Mouse (Mus musculus) v-Abl transformed pro-B cells (cell line): Measurements from ENCODE around the gene Nt5c.
"Not testable (repeated sequence)": the region's sequence is repeated elsewhere in the genome, so short reads cannot be mapped to it uniquely, and the experiment has no call there.

Source experiments
- in situ Hi-C, 2 experiments: fragments of 400-800 bp; cut with MboI; formaldehyde crosslinking; loops; one replicate each; pipeline ENCODE4 v1.15.1; 2025; ENCODE audit not compliant: unreplicated experiment in 2 of 2

The Nt5c gene

DNA sequence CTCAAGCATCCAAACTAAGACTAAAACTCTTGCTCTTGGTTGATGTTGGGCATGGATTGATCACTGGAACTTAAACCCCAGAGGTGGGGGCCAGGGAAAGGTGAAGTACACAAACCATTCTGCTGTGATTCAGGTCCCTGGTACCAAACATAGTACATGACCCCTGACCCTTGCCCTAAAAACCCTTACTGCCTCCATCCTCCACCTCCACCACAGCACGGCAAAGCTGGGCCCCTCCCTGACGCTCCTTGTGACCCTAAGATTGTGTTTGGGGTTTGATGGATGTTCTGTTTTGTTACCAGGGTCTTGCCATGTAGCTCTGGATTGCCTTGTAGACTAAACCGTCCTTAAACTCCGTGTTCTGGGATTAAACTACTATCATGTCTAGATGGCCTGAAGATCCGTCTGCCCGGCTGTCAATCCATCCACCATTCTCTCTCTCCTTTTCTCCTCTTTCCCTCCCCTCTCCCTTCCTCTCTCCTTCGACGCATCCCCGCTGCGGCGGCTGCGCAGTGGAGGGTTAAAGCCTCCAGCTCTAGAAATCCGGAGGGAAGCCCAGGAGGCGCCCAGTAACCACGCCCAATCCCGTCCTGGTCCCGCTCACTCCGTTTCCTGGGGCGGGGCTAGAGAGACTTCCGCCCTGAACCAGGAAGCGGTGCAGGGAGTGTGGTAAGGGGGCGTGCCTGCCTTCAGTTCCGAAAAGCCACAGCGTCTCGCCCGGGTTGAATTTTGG lies 16.5 kb downstream of the Nt5c start, which contains the start of gene Armc7:
Armc7 (plus strand) TSS at position 643 of the 733 bp plus-strand sequence.
- in situ Hi-C loops = loop anchor here in 1 of 2 experiments (10.0 kb wide), 1 partner anchor 310 kb away; the partner anchor contains the start of gene Slc9a3r1

DNA sequence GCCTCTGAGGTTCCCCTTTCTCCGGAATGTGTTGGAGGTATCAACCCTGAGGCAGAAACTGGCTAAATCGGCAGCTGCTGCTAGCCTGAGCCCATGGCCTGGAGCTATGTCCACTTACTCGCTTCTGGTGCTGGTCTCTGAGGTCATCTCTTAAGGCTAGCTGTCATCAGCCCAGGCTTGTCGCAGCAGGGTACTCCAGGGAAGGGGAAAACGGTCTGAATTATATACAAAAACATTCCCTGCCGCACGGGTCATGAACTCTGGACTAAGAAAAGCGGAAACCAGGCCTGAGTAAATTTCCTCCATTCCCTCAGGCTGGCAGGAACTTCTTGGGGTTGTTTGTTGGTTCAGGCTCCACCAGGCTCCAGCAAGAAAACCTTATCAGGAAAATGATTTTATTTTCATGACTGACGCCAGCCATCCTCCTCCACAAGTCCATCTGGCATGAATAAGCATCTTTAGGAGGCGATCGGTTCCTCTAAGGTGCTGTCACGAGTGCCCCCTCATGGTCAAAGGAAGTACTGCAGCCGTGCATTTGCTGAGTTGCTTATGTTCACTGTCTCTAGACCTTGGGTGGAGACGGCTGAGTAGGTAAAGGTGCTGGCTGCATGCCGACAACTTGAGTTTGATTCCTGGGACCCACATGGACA lies 17.9 kb downstream of the Nt5c start:
- in situ Hi-C loops = loop anchor here (5.0 to 10.0 kb wide), 5 partner anchors 41 to 309 kb away; partner anchors contain the start of gene Slc9a3r1 (in 1 of the 2)

DNA sequence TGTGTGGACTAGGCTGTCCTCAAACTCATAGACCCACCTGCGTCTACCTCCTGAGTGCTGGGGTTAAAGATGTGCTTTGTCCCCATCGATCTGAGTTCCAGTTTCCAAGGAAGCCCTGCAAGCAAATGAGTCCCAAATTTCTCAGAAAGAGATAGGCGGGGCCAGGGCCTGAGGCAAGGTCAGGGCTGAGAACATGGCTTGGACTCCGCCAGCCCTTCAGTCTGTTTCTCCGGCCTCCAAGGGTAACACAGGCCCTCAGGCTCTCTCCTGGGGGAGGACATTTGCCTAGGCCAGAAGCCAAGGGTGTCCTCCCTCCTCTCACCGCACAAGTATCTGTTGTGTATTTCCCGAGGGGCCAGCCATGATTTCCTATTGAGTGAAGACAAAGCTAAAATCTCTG lies 19.5 kb downstream of the Nt5c start:
- in situ Hi-C loops = loop anchor here (5.0 to 10.0 kb wide), 5 partner anchors 40 to 307 kb away; partner anchors contain the start of gene Slc9a3r1 (in 1 of the 2)

DNA sequence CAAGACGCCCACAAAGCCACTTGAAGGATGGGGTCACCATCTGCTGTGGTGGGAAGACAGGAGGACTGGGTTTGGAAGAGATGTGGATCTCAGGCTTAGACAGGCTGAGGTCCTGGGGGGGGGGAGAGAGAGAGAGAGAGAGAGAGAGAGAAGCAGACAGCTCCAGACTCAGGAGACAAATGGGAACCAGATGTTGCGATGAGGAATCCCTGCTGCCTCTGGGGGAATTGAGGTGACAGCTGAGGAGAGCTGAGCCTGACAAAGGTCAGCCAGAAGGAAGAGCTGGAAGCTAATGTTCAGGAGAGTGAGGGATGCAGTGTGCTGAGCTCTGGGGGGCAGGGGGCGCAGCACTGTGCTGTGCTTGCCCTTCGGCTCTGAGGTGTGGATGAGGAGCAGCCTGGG lies 24.4 kb downstream of the Nt5c start:
- in situ Hi-C loops = no loop called here

DNA sequence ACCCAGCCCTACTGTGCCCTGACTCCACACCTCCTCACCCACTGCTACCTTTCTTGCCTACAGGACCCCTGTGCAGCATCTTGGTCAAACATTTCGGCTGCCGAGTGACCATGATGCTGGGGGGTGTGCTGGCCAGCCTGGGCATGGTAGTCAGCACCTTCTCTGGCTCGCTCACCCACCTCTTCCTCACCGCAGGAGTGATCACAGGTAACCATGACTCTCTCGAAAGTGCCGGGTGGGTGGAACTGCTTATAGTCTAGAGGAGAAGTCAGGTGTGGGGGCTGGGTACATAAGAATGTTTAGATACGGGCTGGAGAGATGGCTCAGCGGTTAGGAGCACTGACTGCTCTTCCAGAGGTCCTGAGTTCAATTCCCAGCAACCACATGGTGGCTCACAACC lies 26.8 kb downstream of the Nt5c start:
- in situ Hi-C loops = no loop called here

DNA sequence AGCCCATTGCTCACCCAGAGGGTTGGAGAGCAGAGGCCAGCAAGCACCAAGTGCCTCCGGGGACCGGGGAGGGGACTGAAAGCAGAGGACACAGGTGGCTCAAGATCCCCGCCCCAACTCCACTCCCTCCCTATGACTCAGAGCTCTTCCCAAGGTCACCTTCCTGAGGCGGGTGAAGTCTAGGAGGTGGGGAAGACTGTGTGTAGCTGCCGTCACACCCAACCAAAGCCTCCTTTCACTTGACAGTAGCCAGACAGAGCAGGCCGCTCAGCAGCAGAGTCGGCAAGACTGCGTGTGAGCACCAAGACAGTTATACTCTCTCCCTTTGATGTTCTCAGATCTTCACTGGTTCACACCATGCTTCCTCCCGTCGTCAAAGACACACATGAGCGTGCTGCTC lies 28.3 kb downstream of the Nt5c start:
- in situ Hi-C loops = no loop called here

DNA sequence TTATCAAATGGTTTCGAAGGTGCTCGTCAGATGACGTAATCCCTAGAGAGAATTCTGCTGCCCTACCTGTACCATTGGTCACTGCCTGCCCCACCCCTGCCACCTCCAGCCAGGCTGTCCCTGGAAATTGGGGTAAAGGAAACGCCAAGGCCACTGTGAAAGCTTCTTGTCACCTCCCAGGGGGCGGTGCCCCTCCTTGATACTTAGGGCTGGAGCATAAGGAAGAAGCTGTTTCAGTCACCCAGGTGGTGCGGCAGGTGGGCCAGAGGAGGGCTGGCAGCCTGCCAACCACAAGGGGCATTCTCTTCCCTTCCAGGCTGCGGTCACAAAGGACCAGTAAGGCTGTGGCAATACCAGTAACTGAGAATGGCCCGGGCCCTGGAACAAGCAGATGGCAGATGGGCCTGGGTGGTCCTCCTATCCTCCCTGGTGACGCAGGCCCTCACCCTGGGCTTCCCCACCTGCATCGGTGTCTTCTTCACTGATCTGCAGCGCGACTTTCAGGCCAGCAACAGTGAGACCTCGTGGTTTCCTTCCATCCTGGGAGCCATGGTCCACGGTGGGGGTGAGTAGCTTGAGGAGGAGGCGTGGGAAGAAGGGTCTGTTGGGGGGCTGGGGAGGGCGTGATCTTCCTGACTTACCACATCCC lies 29.3 kb downstream of the Nt5c start, which contains the start of gene Slc16a5:
Slc16a5 (plus strand) TSS at position 232 of the 649 bp plus-strand sequence.
- in situ Hi-C loops = no loop called here

DNA sequence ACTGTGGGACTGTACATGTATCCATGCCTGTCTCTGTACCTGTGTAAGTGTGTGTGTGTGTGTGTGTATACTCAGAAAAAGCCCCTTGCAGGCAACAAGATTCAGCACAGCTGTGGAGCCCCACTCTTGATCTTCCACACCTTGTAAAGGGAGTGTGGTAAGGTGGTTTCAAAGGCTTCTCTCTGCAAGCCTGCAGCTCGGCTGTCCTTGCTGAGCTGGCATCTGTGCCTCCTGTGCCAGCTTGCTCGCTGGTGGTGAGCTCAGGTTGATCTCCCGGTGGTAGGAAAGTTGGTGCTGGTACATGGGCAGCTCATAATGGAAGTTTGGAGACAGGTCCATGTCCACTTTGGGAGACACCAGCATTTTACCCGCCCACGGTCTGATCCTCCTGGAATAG lies 29.8 kb downstream of the Nt5c start:
- in situ Hi-C loops = no loop called here

DNA sequence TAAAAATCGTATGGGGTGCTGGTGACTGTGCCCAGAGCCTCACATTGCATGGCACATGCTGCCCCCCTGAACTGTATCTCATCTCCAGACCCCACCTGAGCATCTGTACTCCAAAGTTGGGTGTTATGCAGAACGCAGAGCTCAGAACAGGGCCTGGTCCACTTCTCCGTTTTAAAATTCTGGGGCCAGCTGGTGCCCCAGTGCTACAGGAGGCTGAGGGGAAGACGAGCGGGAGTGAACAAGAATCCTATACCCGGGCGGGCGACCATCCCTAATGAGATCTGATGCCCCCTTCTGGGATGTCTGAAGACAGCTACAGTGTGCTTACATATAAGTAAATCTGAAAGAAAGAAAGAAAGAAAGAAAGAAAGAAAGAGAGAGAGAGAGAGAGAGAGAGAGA lies 30.7 kb downstream of the Nt5c start:
- in situ Hi-C loops = no loop called here

DNA sequence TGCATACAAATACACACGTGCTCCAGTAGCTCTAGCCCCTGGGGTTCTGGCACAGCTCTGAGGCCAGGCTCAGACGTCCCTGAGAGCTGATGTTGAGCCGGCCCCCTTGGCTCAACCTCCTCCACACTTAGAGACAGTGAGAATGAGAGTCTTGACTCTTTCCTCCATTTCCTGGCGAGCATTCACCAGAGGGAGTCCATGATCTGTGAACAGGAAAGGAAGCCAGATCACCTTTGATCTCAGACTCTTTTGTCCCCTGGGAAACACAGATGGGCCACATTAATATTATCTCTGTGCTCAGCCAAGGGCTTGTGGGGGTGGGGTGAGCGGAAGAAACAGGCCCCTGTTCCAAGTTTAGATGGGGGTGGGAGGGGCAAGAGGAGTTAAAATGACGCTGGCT lies 34.3 kb downstream of the Nt5c start:
- in situ Hi-C loops = no loop called here

DNA sequence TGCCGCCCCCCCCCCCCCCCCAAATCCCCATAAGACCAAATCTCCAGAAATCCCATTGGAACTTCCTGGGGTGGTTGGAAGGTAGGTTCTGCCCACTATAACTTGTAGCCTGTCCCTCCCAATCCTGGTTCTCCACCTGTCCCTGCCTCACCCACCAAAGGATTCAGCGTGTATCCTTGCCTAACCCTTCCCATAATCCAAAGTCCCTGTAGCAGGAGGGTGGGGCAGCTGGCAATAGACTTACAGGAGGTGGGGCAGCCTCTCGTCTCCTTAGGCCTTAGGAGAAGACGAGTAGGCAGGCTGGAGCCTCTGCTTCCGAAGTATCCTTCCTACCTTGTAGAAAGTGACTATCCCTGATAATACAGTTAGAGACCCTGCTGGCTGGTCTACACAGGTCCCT lies 35.5 kb downstream of the Nt5c start:
- in situ Hi-C loops = no loop called here

DNA sequence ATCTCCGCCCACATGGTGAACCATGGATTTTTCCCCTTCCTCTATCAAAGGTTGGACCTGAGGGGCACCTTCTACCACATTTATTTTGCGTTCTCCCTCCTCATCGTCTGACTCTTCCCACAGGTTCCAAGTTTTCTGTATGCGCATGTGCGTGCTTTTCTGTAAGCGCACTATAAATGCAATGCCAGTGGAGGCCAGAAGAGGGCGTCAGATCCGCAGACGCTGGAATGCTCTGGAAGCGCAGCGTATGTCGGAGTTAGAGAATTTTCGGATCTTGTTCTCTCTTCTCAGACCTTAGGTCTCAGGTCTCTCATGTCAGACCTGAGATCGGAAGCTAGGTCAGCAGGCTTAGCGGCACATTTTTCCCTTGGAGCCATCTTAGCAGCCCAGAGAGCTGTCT lies 36.0 kb downstream of the Nt5c start:
- in situ Hi-C loops = no loop called here

DNA sequence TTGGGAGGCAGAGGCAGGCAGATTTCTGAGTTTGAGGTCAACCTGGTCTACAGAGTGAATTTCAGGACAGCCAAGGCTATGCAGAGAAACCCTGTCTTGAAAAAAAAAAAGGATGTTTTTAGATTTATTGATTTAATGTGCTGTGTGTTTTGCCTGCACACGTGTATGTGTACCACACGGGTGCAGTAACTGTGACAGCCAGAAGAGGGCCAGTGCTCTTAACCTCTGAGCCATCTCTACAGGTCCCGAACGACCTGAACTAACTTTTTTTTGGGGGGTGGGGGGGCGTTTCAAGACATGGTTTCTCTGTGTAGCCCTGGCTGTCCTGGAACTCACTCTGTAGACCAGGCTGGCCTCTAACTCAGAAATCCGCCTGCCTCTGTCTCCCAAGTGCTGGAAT lies 36.8 kb downstream of the Nt5c start:
- in situ Hi-C loops = not testable (repeated sequence)

DNA sequence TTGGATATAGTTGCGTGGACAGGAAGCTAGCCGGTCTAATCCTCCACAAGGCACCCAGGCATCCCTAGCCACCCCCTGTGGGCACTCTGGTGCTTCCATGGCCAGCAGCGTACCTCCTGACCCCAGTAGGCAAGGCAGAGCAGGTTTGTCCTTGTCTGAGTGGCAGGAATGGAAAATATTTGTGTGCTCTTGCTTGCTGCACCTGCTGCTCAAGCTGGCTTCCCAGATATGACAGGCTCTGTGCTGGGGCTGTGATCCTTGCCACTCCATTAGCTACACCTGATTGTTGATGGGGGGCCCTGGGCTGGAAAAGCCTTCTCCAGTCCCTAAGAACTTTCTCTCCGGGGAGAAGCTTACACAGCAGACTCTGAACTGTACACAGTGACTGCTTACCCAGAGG lies 38.4 kb downstream of the Nt5c start:
- in situ Hi-C loops = no loop called here

DNA sequence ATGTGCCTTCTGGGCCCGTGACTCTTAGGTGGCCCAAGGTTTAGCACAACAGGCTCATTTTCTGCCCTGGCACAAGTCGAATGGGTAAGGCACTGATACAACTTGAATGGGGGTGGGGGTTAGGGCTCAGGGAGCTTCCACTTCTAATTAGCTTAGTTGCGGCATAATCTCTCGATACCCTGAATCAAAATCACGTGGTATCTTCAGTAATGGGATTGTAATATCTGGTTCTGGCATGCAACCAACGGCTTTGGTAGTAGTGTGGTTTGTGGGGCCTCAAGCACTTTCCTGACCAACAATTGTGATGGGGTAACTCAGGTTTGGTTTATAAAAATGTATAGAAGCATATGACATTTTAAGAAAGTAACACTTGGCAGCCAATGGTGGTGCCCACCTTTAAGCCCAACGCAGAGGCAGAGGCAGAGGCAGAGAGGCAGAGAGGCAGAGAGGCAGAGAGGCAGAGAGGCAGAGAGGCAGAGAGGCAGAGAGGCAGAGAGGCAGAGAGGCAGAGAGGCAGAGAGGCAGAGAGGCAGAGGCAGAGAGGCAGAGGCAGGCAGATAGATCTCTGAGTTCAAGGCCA lies 39.3 kb downstream of the Nt5c start:
- in situ Hi-C loops = no loop called here

DNA sequence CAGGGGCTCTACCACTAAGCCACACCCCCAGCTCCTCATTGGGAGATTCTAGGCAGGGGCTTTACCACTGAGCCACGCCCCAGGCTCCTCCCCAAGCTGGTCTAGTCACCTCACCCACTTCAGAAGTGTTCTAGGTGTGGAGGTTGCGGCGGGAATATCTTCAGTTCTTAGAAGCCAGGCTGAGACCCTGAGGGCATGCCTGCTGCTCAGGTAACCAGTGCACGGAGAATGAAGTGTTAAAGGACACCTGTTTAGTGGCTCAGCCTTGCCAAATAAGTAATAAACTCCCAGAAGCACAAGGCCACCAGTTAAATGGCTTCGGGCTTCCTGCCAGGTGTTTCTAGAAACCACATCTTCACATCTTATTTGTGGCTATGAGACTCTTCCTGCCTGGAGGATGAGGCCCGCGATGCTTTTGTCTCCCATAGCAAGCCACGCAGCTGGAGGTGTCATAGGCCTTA lies 39.9 kb downstream of the Nt5c start:
- in situ Hi-C loops = no loop called here

DNA sequence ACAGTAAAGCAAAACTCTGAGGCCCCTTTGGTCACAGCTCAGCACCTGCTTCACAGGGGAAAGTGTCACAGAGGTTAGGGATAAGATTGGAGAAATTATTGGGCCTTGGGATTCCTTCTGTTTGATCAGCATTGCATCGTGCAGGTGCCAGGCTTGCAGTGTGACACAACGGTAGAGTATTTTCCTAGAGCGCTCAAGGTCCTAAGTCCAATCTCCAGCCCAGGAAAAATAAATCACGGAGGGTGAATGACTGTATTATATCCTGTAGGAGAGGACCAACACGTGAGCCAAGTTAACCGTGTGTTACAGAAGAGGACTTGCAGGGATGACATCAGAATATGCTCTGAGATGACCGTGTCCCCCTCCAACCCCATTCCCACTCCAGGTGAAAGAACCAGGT lies 41.5 kb downstream of the Nt5c start:
- in situ Hi-C loops = no loop called here

DNA sequence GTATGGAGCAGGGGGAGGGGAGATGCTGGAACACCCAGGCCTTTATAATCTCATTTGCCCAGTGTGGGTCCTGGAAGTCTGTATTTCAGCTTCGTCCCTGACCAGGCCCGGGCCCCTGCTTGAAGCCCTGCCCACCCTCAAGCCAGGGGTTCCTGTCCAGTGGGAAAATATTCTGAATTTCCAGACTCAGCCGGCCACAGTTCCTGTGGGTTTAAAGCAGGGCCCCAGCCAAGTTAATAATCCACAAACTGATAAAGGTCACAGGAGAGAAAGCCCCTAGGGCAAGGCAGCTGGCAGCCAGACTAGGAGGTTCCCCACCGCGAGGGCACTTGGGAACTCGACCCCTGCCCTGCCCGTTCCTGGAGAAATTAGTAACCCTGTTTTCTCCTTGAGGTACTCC lies 42.7 kb downstream of the Nt5c start:
- in situ Hi-C loops = no loop called here

DNA sequence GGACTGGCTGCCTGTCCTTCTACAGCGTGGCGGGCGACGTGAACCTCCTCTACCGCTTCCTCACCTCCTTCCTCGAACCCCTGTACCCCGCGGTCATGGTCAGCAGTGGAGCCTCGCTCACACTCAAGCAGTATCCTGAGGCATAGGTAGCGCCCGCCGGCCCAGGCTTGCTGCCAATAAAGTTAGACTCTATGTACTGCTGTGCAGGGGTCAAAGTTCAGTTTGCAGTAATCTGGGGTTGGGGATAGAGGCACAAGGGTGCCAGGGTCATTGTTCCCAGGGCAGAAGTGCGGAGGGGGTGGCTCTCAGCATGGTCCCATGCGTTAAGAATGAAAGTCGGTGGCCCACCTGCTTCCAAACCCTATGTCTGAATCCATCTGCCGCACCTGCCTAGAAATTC lies 43.6 kb downstream of the Nt5c start:
- in situ Hi-C loops = no loop called here

DNA sequence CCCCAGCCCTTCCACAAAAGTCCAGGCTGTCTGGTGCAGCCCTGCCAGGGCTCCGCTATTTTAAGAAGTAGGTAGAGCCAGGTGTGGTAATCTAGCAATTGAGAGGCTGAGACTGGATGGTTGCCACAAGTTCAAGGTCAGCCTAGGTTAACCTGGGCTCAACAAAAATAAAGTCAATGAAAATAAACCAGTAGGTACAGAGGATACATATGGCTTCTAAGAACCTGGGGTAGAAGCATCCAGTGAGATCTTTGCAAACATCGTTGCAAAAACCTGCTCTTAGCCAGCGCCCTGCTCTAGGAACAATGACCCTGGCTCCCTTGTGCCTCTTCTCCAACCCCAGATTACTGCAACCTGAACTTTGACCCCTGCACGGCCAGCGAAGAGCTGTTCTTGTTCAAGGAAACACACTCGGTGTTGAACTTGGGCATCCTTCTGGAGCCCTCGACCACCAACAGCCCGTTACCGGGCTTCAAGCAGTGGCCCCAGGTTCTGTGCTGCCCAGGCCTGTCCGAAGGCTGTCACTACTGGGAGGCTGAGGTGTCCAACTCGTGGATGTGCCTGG lies 44.3 kb downstream of the Nt5c start:
- in situ Hi-C loops = no loop called here

DNA sequence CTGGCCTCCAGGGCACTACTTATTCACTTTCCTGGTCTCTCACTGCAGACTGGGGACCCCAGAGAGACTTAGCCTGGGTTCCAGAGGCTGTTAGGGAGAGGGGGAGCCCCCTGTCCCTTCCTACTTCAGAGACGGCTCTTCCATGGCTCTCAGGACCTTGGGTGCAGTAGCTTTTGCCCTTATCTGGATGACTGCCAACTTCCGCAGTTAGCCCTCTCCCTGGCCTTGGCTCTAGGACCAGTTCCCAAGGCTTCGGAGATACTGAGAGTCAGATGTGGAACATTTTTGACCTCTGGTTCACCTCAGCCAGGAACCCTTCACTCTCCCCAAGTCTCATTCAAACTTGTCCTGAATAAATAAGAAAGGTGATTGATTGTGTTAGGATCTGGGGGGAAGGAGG lies 44.8 kb downstream of the Nt5c start:
- in situ Hi-C loops = no loop called here
